Mouse (Mus musculus): ENCODE data around the gene Syne3.

- TF ChIP-seq CTCF (IDR thresholded peaks at IDR 0.05; ENCODE audit: low read depth): no peak
- no peak for TF ChIP-seq EP300 (IDR thresholded peaks at IDR 0.05; ENCODE audit: low read depth)
Measured at GRCm38 (mm10) chr12:104995259-104995876, 14.2 kb downstream of the Syne3 start.

Data from heart, postnatal 0 days (tissue).